Mouse (Mus musculus): ENCODE measurements around the gene Csnk1g2. TPM values are rescaled to one million over a fixed set of nuclear protein-coding genes. Genes with fewer than 3 reads are reported as not detected.

Csnk1g2 gene
- polyA plus RNA-seq, 2 experiments, result 110 to 253 TPM

DNA sequence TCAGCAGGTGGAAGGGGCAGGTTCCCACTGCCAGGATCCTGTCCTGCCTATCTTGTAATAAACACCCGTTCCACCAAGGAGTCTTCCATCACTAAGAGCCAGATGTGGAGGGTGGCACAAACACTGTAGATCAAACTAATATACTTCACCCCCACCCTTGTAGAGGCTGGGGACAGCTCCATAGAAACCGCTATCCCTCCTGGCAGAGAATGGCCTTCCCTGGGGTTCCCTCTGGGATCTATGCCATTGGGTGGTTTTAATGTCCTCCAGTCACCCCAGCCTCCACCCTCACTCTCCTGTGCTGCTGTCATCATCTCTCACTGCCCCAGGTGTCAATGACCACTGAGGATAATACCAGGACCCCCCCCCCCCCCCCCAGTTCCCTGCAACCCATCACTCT lies 47.9 kb downstream of the Csnk1g2 start:
- peaks cover 21% of the 10 kb centered on the region for H3K4me1 ChIP-seq (ENCODE audit: control insufficient read depth, insufficient read depth, low read length)
- H3K27ac ChIP-seq (replicated peaks; ENCODE audit: low read depth, low read length), result no peak overlapping the region
- H3K9me3 ChIP-seq (ENCODE audit: control insufficient read depth, low read length), result no peaks in the 10 kb centered on the region
- DNase-seq (ENCODE audit: low spot score) (no peak), ATAC-seq (ENCODE audit: low FRiP score, low read depth) (no peak)
- no peak overlapping the region for H3K4me2 ChIP-seq (replicated peaks; ENCODE audit: low read depth, low read length, severe bottlenecking)
- peaks cover 83% of the 10 kb centered on the region for H3K36me3 ChIP-seq (ENCODE audit: control insufficient read depth, insufficient read depth, low read length)
- H3K9ac ChIP-seq (ENCODE audit: low read depth, low read length, severe bottlenecking), result no peak overlapping the region
- WGBS, result 85% methylated on average over 2 of the region's 2 CpGs
- no peaks in the 10 kb centered on the region for H3K27me3 ChIP-seq (ENCODE audit: control insufficient read depth, insufficient read depth, low read length)
- TF ChIP-seq POLR2A (IDR thresholded peaks at IDR 0.05; ENCODE audit: borderline replicate concordance, extremely low read depth, insufficient read depth, insufficient read length), result no peak
- no peak overlapping the region for H3K4me3 ChIP-seq (replicated peaks; ENCODE audit: low read length)

DNA sequence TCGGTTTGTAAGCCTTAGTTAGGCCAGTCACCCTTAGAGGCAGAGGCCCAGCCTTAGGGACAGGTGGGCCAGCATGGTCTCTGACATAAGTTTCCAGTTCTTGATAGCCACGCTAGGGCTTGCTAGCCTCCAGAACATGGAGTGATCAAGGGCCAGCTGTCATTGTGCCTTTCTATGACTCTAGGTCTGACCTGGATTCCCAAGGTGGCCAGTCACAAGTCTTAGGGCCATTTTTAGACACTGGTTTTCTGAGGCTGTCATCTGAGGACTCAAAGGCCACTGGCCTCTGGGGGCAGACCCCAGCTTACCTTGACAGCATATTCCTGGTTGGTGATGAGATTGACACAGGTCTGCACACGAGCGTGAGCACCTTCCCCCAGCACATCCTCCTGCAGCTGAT lies 48.6 kb downstream of the Csnk1g2 start:
- Histone ChIP-seq H3K36me3 (ENCODE audit: control insufficient read depth, insufficient read depth, low read length) (peaks cover 79% of the 10 kb centered on the region), H3K4me3 (replicated peaks; ENCODE audit: low read length) (no peak overlapping the region), H3K4me2 (replicated peaks; ENCODE audit: low read depth, low read length, severe bottlenecking) (no peak overlapping the region), H3K4me1 (ENCODE audit: control insufficient read depth, insufficient read depth, low read length) (peaks cover 19% of the 10 kb centered on the region), H3K9me3 (ENCODE audit: control insufficient read depth, low read length) (no peaks in the 10 kb centered on the region), H3K9ac (ENCODE audit: low read depth, low read length, severe bottlenecking) (no peak overlapping the region), H3K27ac (replicated peaks; ENCODE audit: low read depth, low read length) (no peak overlapping the region), H3K27me3 (ENCODE audit: control insufficient read depth, insufficient read depth, low read length) (no peaks in the 10 kb centered on the region)
- no peak for ATAC-seq (ENCODE audit: low FRiP score, low read depth)
- no peak for TF ChIP-seq POLR2A (IDR thresholded peaks at IDR 0.05; ENCODE audit: borderline replicate concordance, extremely low read depth, insufficient read depth, insufficient read length)
- no peak for DNase-seq (ENCODE audit: low spot score)
- 90% methylated on average over 4 of the region's 4 CpGs for WGBS

DNA sequence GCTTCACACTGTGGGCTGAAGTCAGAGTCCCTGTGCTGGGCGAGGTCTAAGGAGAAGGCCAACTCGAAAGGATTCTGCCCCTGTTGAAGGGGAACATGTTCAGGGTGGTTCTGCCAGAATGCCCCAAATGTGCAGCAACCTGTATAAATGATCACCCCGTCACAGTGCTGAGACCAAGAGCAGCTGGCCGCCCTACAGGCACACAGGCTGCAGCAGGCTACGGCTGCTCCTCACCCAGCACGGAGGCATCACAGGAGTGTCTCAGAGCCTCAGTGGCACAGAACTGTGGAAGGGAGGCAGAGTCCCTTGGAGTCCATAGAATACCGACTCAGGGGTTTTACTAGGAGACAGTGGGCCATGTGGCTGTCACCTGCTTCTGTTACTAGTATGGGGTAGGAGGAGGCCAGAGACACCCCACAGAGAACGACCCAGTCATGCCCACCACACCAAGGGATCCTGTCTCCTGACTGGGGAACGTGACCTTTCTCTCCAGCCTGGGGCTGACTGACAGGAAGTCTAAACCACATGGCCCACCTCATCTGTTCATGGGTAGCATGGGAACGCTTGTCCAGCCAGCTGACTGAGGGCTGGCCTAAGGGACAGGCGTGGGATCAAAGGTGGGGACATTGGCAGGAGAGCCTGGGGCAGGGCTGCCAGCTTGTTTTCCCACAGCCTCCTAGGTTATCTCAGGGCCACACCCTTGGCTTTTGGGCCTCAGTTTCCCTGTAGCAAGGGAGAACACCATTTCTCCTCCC lies 49.5 kb downstream of the Csnk1g2 start:
- H3K4me3 ChIP-seq (replicated peaks; ENCODE audit: low read length), result no peak overlapping the region
- H3K4me2 ChIP-seq (replicated peaks; ENCODE audit: low read depth, low read length, severe bottlenecking), result no peak overlapping the region
- no peaks in the 10 kb centered on the region for H3K27me3 ChIP-seq (ENCODE audit: control insufficient read depth, insufficient read depth, low read length)
- TF ChIP-seq POLR2A (IDR thresholded peaks at IDR 0.05; ENCODE audit: borderline replicate concordance, extremely low read depth, insufficient read depth, insufficient read length), result no peak
- H3K27ac ChIP-seq (replicated peaks; ENCODE audit: low read depth, low read length), result no peak overlapping the region
- no peak for ATAC-seq (ENCODE audit: low FRiP score, low read depth)
- H3K9ac ChIP-seq (ENCODE audit: low read depth, low read length, severe bottlenecking), result no peak overlapping the region
- H3K36me3 ChIP-seq (ENCODE audit: control insufficient read depth, insufficient read depth, low read length), result peaks cover 70% of the 10 kb centered on the region
- DNase-seq (ENCODE audit: low spot score), result no peak
- no peaks in the 10 kb centered on the region for H3K9me3 ChIP-seq (ENCODE audit: control insufficient read depth, low read length)
- WGBS, result 75% methylated on average over 11 of the region's 11 CpGs
- H3K4me1 ChIP-seq (ENCODE audit: control insufficient read depth, insufficient read depth, low read length), result peaks cover 22% of the 10 kb centered on the region

DNA sequence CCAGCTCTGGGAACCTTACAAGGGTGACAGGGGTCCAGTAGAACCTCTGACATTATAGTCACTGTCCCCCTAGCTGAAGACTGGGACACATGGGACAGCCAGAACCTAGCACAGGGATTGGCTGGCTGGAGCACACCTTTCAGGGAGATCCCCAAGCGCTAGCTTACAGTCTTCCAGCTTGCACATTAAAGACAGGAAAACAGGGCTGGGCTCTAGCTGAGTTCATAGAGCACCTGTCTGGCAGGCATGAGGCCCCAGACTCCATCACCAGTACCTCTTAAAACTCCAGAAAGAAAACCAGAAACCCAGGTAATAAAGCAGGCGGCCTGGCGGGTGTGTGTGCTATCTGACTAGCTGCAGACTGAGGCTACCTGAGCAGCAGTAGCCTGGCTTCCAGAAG lies 51.1 kb downstream of the Csnk1g2 start:
- no peak for ATAC-seq (ENCODE audit: low FRiP score, low read depth)
- Histone ChIP-seq H3K4me3 (replicated peaks; ENCODE audit: low read length) (peak overlapping the region; percentile 97), H3K36me3 (ENCODE audit: control insufficient read depth, insufficient read depth, low read length) (peaks cover 54% of the 10 kb centered on the region), H3K9ac (ENCODE audit: low read depth, low read length, severe bottlenecking) (peak overlapping the region; percentile 92), H3K27ac (replicated peaks; ENCODE audit: low read depth, low read length) (0 out of 2 replicates have a peak overlapping the region, but pooled peaks have one; percentile 19), H3K27me3 (ENCODE audit: control insufficient read depth, insufficient read depth, low read length) (no peaks in the 10 kb centered on the region), H3K4me2 (replicated peaks; ENCODE audit: low read depth, low read length, severe bottlenecking) (peak overlapping the region; percentile 87), H3K4me1 (ENCODE audit: control insufficient read depth, insufficient read depth, low read length) (peaks cover 38% of the 10 kb centered on the region), H3K9me3 (ENCODE audit: control insufficient read depth, low read length) (no peaks in the 10 kb centered on the region)
- no peak for TF ChIP-seq POLR2A (IDR thresholded peaks at IDR 0.05; ENCODE audit: borderline replicate concordance, extremely low read depth, insufficient read depth, insufficient read length)
- DNase-seq (ENCODE audit: low spot score), result no peak
- 37% methylated on average over 3 of the region's 3 CpGs for WGBS

DNA sequence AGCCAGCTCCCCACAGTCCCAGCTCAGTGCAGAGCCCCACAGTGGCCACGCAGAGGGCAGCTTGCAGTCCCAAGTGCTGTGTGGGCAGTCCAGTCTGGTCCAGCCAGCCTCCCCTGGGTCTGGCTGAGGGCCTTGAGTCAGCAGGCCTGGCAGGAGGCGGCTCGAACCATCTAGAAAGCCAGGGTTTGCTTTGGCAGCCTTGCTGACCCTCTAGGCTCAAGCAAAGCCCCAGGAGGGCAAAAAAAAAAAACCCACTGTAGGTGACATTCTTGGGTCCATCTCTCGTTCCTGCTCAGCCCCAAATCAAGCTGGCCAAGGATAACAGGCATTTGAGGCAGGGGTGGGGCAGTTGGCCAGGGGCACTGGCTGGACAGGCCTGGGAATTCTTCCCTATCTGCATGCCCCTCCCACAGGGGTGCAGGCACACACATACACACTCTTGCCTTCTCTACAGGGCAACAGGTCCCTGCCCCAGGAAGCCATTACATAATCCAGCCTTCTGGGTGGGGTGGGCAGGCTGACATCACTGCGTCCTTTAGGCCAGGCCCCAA lies 51.6 kb downstream of the Csnk1g2 start:
- H3K4me1 ChIP-seq (ENCODE audit: control insufficient read depth, insufficient read depth, low read length), result peaks cover 44% of the 10 kb centered on the region
- H3K4me3 ChIP-seq (replicated peaks; ENCODE audit: low read length), result peak overlapping the region; percentile 97
- H3K27me3 ChIP-seq (ENCODE audit: control insufficient read depth, insufficient read depth, low read length), result no peaks in the 10 kb centered on the region
- ATAC-seq (ENCODE audit: low FRiP score, low read depth) (no peak), DNase-seq (ENCODE audit: low spot score) (no peak)
- 65% methylated on average over 5 of the region's 5 CpGs for WGBS
- H3K4me2 ChIP-seq (replicated peaks; ENCODE audit: low read depth, low read length, severe bottlenecking), result peak overlapping the region; percentile 87
- H3K36me3 ChIP-seq (ENCODE audit: control insufficient read depth, insufficient read depth, low read length), result peaks cover 49% of the 10 kb centered on the region
- H3K9me3 ChIP-seq (ENCODE audit: control insufficient read depth, low read length), result no peaks in the 10 kb centered on the region
- TF ChIP-seq POLR2A (IDR thresholded peaks at IDR 0.05; ENCODE audit: borderline replicate concordance, extremely low read depth, insufficient read depth, insufficient read length), result no peak
- H3K9ac ChIP-seq (ENCODE audit: low read depth, low read length, severe bottlenecking), result peak overlapping the region; percentile 92
- H3K27ac ChIP-seq (replicated peaks; ENCODE audit: low read depth, low read length), result 0 out of 2 replicates have a peak overlapping the region, but pooled peaks have one; percentile 19
